Mouse (Mus musculus) CD4-positive, CD25-positive, alpha-beta regulatory T cell (primary cell): ENCODE measurements around the gene Nanos3. TPM values are rescaled to one million over a fixed set of nuclear protein-coding genes. Genes with fewer than 3 reads are reported as not detected.

ENCODE experiments used
- polyA plus RNA-seq: library from polyadenylated mRNA; unstranded; fragments of 100-300 nt; shearing (Covaris generic); gene quantifications from one replicate; pipeline ENCODE4 v1.2.1, GENCODE M21; 2017

Nanos3 gene
- 0.75 TPM for polyA plus RNA-seq

GRCm38 (mm10) chr8:84185117-84185516 lies at the start of gene Nanos3:
Gene Nanos3, minus strand, starts transcription at chr8:84185217.

DNA sequence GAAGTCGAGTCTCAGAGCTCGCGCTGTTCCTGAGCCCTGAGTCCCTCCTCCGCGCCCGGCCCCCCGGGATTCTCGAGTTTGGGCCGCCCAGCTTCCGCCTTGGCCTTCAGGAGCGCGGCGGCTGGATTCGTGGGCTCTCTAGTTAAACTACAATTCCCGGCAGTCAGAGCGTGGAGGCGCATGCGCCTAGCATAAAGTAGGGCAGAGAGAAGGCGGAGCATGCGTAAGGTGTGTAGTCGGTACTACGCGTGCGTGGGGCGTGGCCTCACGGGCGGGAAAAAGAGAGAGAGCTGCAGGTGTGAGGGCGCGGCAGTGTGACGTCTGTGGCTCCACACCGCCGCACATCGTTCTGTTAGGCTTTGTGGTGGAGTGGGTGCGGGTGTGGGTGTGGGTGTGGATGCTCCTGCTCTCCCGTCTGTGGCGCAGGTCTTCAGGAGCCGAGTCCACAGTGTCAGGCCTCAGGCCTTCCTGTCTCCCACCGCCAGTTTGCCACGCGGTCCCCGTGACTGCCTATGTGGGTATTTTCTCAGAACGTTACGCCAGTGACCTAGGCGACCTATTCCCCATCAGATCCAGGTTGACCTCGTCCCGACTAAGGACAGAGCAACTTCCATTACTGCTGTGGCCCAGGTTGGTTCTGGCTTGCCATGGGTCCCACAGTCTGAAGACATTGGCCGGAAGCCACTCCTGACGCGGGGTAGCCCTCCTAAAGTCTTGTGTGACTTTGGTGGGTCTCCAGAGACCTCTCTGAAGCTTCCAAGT lies 37.1 kb downstream of the Nanos3 start, which contains the start of the genes Cc2d1a and 4930432K21Rik:
Gene Cc2d1a, minus strand, starts transcription at position 168 of the 762 bp plus-strand sequence.
Gene 4930432K21Rik, plus strand, starts transcription at position 257 of the 762 bp plus-strand sequence.

DNA sequence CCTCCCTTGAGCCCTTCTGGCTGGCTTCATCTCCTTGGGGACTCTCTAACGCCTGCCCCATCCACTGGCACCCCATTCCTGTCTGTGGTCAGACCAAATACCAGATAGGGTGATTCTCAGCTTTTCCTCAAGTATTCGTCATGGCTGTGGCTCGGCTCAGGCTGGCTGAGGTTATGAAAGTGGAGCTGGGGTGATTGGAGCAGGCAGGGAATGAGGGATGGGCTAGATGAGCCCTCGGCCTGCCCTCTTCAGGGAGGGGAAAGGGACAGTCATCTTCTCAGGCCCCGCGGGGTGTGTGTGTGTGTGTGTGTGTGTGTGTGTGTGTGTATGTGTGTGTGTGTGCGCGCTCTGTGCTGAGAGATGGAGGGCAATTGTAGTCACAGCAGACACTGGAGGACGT lies 59.4 kb downstream of the Nanos3 start, which contains the start of gene Podnl1:
Gene Podnl1, plus strand, starts transcription at position 334 of the 400 bp plus-strand sequence.

Other genes starting within 250 kb of the Nanos3 start
- gene Gm10644, start 230.0 kb downstream of the Nanos3 start, polyA plus RNA-seq = 0.49 TPM
- gene Asf1b, start 229.7 kb downstream of the Nanos3 start, polyA plus RNA-seq = 16.3 TPM
- gene Prkaca, start 212.2 kb downstream of the Nanos3 start, polyA plus RNA-seq = 68.8 TPM
- 16.4 TPM for gene Samd1, start 187.5 kb downstream of the Nanos3 start, polyA plus RNA-seq
- gene 1700067K01Rik, start 183.7 kb downstream of the Nanos3 start, polyA plus RNA-seq = 0.54 TPM
- 1.3 TPM for gene 2210011C24Rik, start 173.0 kb downstream of the Nanos3 start, polyA plus RNA-seq
- 14.5 TPM for gene Palm3, start 163.7 kb downstream of the Nanos3 start, polyA plus RNA-seq
- gene Il27ra, start 142.6 kb downstream of the Nanos3 start, polyA plus RNA-seq = 361 TPM
- gene Rln3, start 140.2 kb downstream of the Nanos3 start, polyA plus RNA-seq = 133 TPM
- 2.0 TPM for gene Gm10643, start 120.1 kb downstream of the Nanos3 start, polyA plus RNA-seq
- 42.0 TPM for gene Rfx1, start 118.4 kb downstream of the Nanos3 start, polyA plus RNA-seq
- gene Dcaf15, start 80.4 kb downstream of the Nanos3 start, polyA plus RNA-seq = 33.5 TPM
- gene Podnl1, start 59.2 kb downstream of the Nanos3 start, polyA plus RNA-seq = 11.6 TPM
- gene Cc2d1a, start 37.3 kb downstream of the Nanos3 start, polyA plus RNA-seq = 46.5 TPM
- 2.3 TPM for gene 4930432K21Rik, start 37.2 kb downstream of the Nanos3 start, polyA plus RNA-seq
- 14.7 TPM for gene Zswim4, start 51.8 kb upstream of the Nanos3 start, polyA plus RNA-seq
- gene D8Ertd738e, start 64.5 kb upstream of the Nanos3 start, polyA plus RNA-seq = 243 TPM
- 128 TPM for gene Mri1, start 72.1 kb upstream of the Nanos3 start, polyA plus RNA-seq
- gene Ccdc130, start 85.2 kb upstream of the Nanos3 start, polyA plus RNA-seq = 40.3 TPM
- 13.1 TPM for gene Cacna1a, start 203.2 kb upstream of the Nanos3 start, polyA plus RNA-seq